Mouse (Mus musculus): ENCODE results near the gene Pld3.

Pld3 gene

DNA sequence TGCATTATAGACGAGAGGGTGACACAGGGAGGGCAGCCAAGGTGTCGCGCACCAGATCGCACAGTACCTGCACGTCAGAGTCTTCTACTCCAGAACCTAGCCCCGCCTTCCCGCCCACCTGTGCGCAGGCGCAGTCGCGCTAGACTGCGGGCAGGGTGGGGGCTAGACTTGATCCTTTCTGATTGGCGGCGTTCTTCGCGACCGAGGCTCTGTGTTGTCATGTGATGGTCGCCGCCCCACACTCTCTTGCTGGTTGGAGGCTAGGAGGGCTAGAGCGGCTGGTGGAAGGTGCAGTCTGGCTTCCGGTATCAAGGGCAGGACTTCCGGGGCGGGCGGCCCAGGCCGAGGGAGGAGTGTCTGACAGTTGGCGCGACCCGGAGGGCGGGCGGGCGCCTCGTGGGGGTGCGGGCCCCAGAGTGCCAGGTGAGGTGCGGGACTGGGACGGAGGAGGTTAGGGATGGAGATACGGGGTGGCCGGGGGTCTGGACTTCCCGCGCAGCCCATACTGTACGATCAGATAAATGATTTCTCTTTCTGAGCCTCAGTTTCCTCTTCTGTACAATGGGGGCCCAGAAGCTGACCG is at the start of gene Pld3, which contains the start of gene 2310022A10Rik:
Pld3 (minus strand) TSS at position 288 of the 583 bp plus-strand sequence.
2310022A10Rik (plus strand) TSS at position 303 of the 583 bp plus-strand sequence.
- DNase-seq (ENCODE audit: low spot score in 2 of 2) = peak; percentile 93 to 94

DNA sequence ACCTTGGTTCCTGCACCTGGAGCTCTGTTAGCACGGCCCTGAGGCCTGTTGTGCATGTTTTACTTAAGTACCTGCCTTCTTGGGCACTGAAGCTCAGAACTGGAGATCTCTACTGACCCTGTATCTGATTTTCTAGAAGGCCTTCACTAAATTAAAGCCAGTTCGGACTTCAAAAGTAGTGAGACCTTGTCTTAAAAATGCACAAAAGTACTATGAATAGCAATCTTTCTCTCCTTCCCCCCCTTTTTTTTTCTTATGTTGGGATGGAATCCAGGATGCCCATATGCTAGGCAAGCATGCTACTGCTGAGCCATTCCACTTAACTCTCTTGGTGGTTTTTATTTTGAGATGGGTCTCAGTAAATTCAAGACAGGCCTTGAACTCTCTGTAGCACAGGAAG is 49.1 kb upstream of the Pld3 start:
- no peak for DNase-seq (ENCODE audit: low spot score in 2 of 2)

DNA sequence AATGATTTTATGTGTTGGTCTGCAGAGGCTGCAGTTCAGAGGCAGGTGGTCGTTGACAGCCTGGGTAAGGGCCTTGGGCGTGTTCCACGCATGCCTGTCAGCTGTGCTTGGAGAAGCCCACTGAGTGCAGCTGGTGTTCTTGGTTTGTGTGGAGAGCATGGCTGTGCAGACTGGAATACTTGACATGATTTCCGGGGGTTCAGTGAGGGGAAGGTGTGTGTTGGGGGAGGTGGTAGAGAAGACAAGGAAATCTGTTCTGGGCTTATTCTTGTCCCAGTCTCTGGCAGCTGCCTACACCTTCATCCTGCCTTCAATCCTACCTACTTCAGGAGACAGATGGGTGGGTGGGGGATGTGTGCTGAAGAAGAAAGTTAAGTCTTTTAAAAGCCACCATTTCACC is 48.6 kb upstream of the Pld3 start:
- DNase-seq (ENCODE audit: low spot score in 2 of 2) = no peak

DNA sequence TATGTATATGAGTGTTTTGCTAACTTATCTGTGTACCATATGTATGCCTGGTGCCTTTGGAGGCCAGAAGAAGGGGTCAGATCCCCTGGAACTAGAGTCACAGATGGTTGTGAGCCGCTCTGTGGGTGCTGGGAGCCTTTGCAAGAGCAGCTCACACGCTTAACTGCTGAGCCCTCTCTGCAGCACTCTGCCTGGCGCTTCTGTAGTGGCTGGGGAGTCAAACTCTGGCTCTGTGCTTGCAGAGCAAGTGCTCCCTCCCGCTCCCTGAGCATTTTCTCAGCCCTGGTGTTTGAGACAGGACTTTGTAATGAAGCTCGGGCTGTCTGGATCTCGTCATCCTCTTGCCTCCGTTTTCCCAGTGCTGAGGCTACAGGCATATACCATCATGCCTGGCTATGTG is 45.0 kb upstream of the Pld3 start:
- DNase-seq (ENCODE audit: low spot score in 2 of 2) = no peak

DNA sequence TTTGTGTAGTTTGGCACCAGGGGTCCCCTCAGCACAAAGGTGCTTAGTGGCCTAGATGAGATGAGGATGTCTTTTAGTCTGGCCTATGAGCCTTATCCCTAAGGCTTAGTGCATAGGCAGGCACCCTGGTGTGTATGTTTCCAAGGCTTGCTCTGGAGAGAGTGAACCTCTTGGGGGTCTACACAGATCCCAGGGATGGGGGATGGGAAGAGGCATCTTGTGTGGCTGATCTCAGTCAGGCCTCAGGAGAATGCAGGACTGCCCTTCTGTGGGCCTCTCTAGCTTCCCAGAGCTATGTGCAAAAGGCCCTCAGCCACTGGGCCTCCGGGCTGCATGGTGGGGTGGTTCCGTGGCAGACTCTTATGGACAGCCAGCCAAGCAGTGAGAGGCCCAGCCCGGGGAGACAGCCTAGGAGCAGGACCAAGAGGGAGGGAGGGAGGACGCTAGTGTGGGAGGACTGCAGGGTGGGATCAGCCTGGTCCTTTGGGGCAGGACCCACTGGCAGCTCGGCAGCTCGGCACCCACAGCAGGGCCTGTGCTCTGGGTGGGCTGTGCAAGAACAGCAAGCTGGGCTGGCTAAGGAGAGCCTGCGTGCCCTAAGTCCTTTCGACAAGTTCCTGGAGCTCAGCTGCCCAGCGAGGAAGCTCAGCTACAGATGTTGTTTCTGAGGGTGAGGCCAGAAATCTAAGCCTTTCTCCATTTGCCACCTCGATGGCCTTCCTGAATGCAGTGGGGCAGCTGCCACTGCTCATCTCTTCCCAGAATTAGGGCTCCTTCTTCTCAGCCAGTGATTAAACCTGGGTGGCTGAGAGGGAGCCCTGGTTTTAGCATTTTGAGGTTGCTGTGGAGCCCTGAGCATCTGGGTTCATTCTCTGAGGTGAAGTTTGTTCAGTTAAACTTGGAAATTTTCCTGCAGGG is 43.8 kb upstream of the Pld3 start:
- no peak for DNase-seq (ENCODE audit: low spot score in 2 of 2)

DNA sequence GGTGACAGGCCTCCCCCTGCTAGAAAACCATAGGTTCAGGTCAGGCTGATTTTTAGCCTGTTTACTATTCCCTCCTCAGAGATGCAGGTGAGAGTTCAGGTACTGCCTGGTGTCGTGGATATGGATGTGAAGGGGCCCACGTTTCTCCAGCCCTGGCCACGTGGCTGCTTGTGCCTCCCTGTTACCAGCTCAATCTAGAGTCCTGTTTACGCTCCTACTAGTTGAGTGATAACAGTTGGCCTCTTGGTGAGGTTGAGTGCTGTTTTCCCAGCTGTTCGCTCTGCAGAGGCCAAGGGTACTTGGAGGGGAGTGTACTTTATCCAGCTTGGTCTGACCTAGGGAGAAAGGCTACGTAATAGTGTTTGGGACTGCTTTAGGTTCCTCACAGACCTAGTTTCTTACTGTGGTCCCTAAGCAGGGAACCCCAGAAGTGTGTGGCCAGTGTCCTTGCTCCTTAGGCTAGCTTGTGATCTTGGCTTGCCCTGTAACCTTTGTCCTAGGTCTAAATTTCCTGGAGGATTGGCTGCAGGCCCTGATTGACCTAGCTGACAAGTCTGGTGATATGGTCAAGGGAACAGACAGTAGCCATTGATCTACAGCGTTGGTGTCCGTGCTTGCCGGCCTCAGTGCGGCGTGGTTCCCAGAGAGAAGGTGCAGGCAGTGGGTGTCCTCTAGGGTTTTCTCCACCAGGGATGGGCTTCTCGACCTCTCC is 40.1 kb upstream of the Pld3 start:
- DNase-seq (ENCODE audit: low spot score in 2 of 2) = no peak

DNA sequence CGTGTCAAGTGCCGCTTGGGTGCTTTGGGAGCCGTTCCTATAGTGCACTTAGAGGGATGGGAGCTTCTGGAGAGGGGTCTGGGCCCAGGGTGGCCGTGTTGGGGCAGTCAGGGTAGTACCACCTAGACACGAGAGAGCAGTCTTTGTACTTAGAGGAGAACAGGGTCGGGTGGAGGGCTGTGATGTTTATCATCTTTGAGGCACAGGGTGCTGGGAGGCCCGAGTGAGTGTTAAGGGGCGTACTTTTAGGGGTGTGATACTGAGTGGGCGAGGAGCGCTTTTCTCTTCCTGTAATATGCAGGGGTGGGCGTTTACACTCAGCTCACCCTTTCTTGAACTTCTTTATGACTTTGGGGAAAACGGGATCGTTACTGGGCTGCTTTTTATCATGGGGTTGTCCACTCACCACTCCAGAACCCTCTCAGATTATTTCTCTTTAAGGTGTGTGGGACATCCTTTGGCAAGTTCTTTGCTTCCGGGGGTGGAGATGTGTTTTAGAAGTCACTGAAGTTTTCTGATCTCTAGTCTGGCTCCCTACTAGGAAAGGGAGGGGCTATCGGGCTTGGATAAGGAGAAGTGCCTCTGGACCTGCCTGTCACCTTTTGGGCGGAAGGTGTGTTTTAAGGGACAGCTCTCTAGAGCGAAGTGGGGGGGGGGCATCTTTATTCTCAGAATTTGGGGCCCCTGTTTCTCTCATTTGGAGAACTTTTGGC is 39.4 kb upstream of the Pld3 start:
- peak in 1 of 2 experiments; percentile 31 for DNase-seq (ENCODE audit: low spot score in 2 of 2)

DNA sequence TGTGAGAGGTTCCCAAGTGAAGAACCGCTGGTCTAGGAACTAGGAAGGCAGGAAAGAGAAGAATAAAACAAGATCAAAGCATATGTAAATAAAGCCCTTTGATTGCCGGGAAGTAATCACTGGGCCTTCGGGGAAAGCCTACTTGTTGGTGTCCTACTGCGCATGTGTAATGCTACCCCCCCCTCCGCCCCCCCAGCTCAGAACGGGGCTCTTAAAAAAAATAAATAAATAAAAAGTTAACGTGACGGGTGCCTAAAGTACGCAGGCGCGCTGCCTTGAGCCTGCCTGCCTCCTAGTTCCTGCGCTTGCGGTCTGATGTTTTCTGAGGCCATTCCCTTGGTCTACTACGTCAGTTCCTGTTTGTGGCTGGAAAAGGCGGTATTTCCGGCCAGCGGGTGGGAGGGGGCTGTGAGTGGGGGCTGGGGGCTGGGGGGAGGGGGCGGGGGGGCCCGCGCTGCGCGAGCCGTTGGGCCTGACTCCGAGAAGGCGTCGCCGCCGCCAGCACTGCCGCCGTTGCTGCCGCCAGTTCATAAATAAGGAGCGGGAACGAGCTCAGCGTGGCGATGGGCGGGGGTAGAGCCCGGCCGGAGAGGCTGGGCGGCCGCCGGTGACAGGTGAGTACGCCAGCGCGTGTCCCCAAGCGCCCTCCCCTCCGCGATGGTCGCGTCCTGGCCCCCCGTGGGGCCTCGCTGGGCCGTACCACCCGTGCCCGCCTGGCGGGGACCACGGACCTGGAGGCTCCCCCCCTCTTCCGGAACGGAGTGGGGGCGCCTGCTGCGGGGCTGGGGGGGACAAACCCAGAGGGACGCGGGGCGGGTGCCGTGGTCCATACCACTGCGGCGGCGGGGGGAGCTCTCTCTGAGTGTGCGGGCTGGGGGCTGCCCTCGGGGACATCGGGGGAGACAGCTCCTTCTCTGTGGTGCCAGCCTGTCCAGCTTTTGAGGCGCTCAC is 38.5 kb upstream of the Pld3 start, which contains the start of gene Akt2:
Akt2 (plus strand) TSS at position 287 of the 951 bp plus-strand sequence.
- peak; percentile 87 to 93 for DNase-seq (ENCODE audit: low spot score in 2 of 2)

DNA sequence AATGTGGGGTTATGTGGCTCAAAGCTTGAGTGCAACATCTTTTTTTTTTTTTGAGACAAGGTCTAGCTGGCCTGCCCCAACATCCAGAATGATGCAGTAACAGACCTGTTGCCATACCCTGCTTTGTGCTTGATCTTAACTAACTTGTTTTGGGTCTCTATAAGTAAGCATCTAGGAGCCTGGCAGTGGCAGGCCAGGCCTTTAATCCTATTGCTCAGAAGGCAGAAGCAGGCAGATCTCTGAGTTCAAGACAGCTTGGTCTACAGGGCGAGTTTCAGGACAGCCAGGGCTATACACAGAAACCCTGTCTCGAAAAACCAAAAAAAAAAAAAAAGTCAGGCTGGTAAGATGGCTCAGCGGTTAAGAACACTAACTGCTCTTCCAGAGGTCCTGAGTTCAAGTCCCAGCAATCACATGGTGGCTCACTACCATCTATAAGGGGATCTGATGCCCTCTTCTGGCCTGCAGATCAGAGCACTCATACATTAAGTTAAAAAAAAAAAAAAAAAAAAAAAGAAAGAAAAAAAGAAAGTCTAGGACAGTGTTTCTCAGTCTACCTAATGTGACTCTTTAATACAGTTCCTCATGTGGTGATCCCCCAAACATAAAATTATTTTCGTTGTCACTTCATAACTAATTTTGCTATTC is 37.7 kb upstream of the Pld3 start:
- DNase-seq (ENCODE audit: low spot score in 2 of 2) = no peak

DNA sequence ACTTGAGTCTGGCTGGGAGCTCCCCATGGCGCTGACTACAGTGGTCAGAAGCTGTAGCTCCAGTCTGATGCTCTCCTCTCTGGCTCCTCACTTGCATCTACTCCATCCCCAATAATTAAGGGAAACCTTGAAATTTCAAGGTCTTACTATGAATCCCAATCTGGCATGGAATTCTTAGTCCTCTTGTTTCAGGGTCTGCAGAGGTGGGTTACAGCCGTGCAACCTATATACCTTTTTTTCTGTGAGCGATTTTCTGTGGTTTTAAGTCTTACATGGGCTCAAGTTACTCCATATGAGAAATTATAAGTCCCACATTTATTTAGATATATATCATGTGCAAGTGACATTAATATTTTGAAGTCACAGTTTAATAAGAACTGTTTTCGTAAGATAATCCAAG is 37.1 kb upstream of the Pld3 start:
- DNase-seq (ENCODE audit: low spot score in 2 of 2) = no peak

DNA sequence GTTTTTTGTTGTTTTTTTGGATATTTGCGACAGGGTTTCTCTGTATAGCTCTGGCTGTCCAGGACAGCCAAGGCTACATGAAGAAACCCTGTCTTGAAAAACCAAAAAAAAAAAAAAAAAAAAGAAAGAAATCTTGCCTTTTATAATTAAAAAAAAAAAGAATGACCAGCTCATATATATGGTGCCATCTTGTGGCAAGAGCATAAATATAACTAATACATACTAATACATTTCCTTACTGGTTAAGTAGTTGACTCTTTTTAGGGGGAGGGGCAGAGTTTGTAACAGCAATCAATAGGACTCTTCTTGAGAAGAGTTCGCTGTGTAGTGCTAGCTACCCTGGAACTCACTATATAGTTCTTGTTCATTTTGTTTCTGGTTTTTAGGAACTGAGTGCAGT is 34.7 kb upstream of the Pld3 start:
- DNase-seq (ENCODE audit: low spot score in 2 of 2) = no peak

DNA sequence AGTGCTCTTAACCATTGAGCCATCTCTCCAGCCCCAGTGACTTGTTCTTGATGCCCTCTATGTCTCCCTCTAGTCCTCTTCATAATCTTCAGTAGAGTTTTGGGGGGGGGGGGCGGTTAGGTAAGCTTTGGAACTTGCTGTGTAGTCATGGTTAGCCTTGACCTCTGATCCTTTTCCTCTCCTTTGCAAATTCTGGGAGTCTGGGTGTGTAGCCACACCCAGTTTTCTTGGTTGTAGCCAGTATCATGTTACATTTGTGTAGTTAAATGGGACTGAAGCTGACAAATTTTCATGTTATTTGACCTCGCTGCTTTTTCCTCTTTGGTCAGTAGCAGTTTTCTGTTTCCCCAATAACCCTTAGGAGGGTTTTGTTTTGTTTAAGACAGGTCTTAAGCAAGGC is 33.8 kb upstream of the Pld3 start:
- no peak for DNase-seq (ENCODE audit: low spot score in 2 of 2)

DNA sequence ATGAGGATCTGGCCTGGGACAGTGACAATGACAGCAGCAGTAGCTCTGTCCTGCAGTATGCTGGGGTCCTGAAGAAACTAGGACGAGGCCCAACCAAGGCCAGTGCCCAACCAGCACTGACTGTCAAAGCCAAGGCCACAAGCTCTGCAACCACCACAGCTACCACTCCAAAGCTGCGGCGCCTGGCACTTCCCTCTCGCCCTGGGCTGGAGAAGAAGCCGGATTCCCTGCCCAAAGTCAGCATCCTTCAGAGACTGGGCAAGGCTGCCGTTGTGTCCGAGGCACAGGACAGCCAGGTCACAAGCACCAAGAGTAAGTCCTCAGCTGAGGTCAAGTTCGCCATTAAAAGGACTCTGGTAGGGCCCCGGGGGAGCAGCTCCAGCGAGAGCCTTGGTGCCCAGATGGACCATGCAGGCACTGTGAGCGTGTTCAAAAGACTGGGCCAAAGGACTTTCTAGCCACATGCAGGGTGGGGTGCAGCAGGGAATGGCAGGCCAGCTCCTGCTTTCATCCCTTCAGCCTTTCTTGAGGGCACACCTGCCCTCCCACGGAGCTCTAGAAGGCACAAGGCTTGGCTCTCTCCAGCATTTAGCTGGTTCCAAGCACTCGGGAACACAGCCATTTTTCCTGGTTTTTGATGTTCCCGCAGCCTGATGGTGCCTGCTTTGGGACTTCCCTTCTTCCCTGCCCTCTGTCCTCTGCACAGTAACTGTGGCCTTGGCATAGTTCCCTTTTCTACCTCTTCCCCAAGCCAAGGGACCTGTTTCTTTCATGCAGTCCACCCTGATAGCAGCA is 27.6 kb upstream of the Pld3 start:
- no peak for DNase-seq (ENCODE audit: low spot score in 2 of 2)

DNA sequence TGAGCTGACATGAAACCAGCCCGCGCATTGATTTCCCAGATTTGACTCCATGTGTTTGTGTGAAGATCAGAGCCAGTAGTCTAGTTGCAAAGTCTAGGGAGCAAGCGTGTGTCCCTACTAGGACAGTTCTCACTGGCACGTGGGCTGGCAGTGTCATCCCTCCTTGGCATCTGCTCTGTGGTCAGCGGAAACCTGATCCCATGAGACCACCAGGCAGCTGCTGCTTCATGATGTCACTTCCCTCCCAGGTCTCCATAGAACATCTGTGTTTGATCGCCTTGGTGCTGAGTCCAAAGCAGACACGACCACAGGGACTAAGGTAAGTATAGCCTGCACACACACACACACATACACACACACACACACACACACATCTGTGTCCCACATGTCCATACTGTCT is 25.4 kb upstream of the Pld3 start:
- no peak for DNase-seq (ENCODE audit: low spot score in 2 of 2)

DNA sequence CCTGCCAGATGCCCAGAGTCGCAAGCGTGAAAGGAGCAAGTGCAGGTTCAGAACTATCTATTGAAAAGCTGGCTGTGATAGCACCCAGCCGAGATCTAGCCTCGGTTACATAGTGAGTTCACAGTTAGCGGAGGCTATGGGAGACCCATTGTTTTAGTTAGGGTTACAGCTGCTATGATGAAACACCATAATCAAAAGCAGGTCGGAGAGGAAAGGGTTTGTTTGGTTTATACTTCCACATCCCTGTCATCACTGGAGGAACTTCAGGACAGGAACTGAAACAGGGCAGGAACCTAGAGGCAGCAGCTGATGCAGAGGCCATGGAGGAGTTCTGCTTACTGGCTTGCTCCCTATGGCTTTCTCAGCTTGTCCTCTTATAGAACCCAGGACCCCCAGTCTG is 24.6 kb upstream of the Pld3 start:
- DNase-seq (ENCODE audit: low spot score in 2 of 2) = no peak

DNA sequence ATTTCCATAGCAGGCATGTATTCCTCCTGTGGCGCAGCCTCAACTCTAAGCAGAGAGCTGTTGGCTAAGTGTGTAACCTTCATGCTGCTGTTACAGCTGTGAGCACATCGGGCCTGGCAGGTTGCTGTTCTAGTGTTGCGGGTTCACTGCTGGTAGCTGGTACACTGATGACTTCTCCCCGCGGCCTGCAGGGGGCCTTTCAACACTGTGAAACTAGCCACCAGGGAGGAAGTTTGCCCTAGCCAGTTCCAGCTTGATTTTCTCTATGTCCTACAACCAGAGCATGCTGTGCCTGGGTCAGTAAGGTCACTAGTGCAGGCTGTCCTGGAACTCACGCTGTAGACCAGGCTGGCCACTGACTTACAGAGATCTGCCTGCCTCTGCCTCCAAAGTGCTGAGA is 23.9 kb upstream of the Pld3 start:
- DNase-seq (ENCODE audit: low spot score in 2 of 2) = peak; percentile 48 to 78

DNA sequence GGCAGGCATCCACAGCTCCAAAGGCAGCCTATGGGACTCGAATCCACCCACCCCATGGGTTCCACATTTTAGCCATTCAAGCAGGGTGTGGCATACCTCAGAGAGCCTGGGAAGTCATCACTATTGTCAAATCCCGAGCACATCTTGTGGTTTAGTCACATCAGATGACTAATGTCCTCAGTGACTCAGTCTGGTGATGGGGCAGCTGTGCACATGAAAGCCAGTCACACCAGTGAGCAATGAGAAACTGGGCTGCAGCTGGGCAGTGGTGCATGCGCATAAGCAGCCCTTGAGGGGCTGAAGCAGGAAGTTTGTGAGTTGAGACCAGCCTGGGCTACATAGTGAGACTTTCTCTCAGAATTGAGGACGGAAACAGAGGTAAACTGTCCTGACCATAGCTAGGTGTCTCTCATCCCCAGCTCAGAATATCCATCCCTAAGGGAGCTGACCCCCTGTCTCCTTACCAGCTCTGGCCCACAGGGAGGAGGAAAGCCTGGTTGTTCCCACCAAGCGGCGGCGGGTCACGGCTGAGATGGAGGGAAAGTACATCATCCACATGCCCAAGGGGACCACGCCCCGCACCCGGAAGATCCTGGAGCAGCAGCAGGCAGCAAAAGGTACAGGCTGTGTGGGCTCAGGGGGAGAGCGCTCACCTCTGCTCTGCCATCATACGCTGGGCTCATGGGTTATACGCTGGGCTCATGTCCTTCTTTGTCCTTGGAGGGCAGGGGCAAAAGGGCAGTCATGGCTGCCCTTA is 21.3 kb upstream of the Pld3 start:
- DNase-seq (ENCODE audit: low spot score in 2 of 2) = no peak

DNA sequence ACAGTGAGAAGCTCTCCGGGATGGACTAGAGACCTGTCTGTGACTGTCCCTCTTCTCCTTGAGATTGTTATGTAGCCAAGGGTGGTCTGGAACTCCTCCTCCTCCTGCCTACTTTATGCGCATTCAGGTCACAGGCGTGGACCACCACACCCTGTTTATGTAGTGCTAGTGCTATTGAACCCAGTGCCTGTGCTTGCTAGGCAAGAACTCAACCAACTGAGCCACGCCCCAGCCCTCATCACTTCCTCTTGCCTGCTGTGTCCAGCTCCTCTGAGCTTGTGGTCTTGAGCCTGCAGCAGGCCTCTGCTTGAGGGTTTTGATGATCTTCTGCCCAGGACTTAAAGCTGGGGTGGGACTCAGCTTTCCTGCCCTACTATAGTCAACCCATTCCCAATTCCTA is 19.1 kb upstream of the Pld3 start:
- no peak for DNase-seq (ENCODE audit: low spot score in 2 of 2)

All from spleen, postnatal 4 days (tissue).